Mouse (Mus musculus) splenic B cell, adult 2 months (primary cell): ENCODE data around the gene Cnpy1.

ENCODE experiments used
- DNase-seq: peaks from one replicate; pipeline ENCODE4 v3.0.0-alpha.2; 2011; ENCODE audit warnings: low read depth, low spot score
- H3K27me3 ChIP-seq: 2 replicates; pipeline ENCODE4 v1.6.1; 2012; ENCODE audit warnings: mild to moderate bottlenecking, low read length, moderate library complexity, mixed read lengths; ENCODE audit not compliant: control insufficient read depth, poor library complexity, insufficient read depth, severe bottlenecking
- H3K36me3 ChIP-seq: 2 replicates; pipeline ENCODE4 v1.6.1; 2012; ENCODE audit warnings: mild to moderate bottlenecking, low read length, moderate library complexity, mixed read lengths; ENCODE audit not compliant: control insufficient read depth, poor library complexity, insufficient read depth, severe bottlenecking

The Cnpy1 gene

DNA sequence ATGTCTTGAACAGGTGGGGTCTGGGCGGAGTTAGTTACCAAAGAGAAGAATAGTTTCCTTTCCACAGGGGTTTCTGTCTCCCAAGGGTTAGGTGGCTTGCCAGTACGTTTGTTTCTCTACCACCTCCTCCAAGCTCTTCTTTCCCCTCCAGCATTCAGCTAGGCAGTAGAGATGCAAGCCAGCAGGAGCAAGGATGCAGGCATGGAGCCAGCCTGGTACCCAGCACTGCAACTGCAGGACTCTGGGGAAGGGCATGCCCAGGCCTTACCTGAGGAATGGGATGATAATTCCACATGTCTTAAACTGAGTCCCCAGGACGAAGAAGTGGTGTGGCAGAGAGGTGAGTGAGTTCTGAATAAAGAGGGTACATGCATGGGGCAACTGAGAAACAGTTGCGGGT, 12.2 kb upstream of the Cnpy1 start:
- DNase-seq, result no peak
- Histone ChIP-seq H3K36me3 (no peaks in the 10 kb centered on the region), H3K27me3 (no peaks in the 10 kb centered on the region)

DNA sequence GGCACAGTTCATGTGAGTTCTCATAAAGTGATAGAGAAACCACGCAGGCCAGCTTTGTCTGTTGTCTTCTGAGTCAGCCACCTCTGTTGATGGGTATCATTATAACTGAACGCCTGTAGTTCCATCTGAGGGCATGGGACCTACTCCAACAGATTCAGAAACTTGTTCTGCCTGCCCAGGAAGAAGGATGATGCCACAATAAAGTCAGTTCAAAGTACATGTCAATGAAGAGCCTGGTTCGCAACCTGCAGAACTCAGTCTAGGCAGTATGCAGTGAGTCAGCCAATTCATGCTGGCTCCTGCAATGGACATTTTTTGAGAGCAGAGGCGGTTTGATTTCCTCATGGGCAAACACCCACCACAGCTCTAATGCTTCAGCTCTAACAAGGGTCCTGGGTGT, 7.4 kb upstream of the Cnpy1 start:
- Histone ChIP-seq H3K36me3 (no peaks in the 10 kb centered on the region), H3K27me3 (no peaks in the 10 kb centered on the region)
- no peak for DNase-seq

DNA sequence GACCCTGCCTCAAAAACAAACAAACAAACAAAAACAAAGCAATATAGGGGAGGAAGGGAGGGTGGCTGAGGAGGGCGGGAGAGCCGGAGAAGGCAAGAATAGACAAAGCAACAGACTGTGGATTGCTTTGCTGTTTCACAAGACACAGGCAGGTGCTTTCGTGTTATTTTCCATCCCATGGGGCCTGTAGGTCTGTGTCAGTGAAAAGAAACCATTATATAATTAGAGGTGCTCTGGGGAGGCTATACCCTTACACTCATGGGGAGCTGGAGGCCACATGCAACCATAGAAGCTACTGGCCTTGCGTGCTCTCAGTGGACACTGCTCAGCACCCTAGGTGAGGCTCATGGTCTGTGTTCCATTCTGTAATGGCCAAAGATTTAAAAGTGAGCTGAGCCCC, 6.7 kb upstream of the Cnpy1 start:
- no peak for DNase-seq
- no peaks in the 10 kb centered on the region for H3K36me3 ChIP-seq
- no peaks in the 10 kb centered on the region for H3K27me3 ChIP-seq

- H3K36me3 ChIP-seq, result no peaks in the 10 kb centered on the region
- no peak for DNase-seq
- H3K27me3 ChIP-seq, result no peaks in the 10 kb centered on the region
Observed at GRCm38 (mm10) chr5:28251211-28251764, 5.7 kb upstream of the Cnpy1 start.

- no peaks in the 10 kb centered on the region for H3K36me3 ChIP-seq
- no peak for DNase-seq
- no peaks in the 10 kb centered on the region; the same call in 1 of the 2 replicates for H3K27me3 ChIP-seq
Observed at GRCm38 (mm10) chr5:28250479-28250878, 4.9 kb upstream of the Cnpy1 start.

GRCm38 (mm10) chr5:28245121-28245520, 485 bp downstream of the Cnpy1 start:
- Histone ChIP-seq H3K36me3 (no peaks in the 10 kb centered on the region), H3K27me3 (no peaks in the 10 kb centered on the region; the same call in 1 of the 2 replicates)
- no peak for DNase-seq

- no peak for DNase-seq
- no peaks in the 10 kb centered on the region for H3K36me3 ChIP-seq
- H3K27me3 ChIP-seq, result no peaks in the 10 kb centered on the region; the same call in 1 of the 2 replicates
Observed at GRCm38 (mm10) chr5:28243501-28244177, 2.0 kb downstream of the Cnpy1 start.

DNA sequence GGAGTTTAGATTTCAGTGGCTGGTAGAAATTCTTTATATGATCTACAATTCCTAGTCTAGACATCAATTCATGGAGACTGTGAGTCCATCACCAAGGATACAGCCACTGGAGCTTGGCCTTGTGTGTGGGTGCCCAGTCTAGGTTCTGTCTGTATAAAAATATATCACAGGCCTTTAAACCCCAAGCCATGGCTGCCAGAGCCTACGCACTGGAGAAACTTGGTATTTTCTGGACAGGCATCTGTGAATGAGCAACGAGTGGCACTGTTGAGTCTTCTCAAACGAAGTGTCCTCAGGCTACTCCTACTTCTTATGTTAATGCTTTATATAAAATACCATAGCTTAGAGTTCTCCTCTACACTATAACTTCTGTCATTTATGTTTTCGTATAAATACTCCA, 4.2 kb downstream of the Cnpy1 start:
- Histone ChIP-seq H3K36me3 (no peaks in the 10 kb centered on the region), H3K27me3 (no peaks in the 10 kb centered on the region; the same call in 1 of the 2 replicates)
- DNase-seq, result no peak

DNA sequence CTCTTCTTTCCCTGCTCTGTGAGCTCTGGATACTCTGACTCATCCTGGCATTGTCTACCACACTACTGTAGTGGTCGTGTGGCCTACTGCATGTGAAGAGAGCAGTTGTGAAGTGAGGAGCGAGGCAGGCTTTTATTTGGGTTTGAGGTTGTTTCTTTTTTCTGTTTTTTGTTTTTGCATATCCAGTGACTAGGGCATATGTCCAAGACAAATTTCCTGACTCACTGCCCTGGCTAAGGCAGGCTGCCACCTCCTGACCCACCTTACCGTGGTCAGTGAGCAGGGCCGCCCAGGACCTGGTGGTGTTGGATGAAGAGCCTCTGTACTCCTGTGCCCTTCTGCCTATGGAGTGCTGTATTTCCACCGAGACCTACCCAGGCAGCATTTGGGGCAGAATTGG, 5.8 kb downstream of the Cnpy1 start:
- no peaks in the 10 kb centered on the region for H3K27me3 ChIP-seq
- no peak for DNase-seq
- no peaks in the 10 kb centered on the region for H3K36me3 ChIP-seq

DNA sequence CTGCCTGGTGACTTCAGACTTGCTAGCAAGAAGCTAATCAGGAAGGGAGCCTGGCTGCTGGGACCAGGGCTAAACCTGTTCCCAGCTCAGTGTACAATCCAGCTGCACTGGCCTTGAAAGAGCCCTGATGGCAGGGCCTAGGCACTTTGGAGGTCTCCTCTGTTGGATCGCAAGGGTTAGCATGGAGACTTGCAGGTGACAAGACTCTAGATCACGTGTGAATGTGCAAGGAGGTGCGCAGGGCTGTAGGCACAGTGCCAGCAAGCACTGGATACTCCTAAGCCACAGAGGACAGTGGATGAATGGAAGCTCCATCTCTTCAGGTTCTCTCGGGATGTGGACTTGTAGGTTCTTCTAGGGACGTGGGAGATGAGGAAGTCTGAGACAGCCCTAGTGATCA, 6.7 kb downstream of the Cnpy1 start:
- no peak for DNase-seq
- Histone ChIP-seq H3K36me3 (no peaks in the 10 kb centered on the region), H3K27me3 (no peaks in the 10 kb centered on the region)

GRCm38 (mm10) chr5:28238152-28238551, 7.5 kb downstream of the Cnpy1 start:
- H3K27me3 ChIP-seq, result no peaks in the 10 kb centered on the region
- DNase-seq, result no peak
- no peaks in the 10 kb centered on the region for H3K36me3 ChIP-seq

DNA sequence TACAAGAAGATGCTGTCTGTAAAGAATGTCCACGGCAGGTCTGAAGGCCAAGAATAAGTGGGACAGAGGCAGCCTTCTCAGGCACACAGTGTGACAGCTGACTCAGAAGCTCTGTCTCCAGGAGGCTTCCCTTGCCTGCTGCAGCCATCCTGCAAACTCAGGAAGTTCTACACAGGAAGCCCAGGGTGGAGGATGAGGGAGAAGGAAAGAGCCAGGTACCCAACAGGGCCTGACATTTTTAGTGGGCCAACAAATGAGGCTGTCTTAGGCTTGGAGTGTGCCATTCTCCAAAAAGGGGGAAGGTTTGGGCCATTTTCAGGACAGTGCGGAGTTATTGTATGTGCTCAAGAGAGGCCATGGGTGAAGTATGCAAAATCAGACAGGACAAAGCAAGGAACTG, 7.9 kb downstream of the Cnpy1 start:
- Histone ChIP-seq H3K27me3 (no peaks in the 10 kb centered on the region), H3K36me3 (no peaks in the 10 kb centered on the region)
- DNase-seq, result no peak

- H3K36me3 ChIP-seq, result no peaks in the 10 kb centered on the region
- H3K27me3 ChIP-seq, result no peaks in the 10 kb centered on the region
- DNase-seq, result no peak
Observed at GRCm38 (mm10) chr5:28237055-28237454, 8.6 kb downstream of the Cnpy1 start.

- Histone ChIP-seq H3K27me3 (no peaks in the 10 kb centered on the region), H3K36me3 (no peaks in the 10 kb centered on the region)
- DNase-seq, result no peak
Observed at GRCm38 (mm10) chr5:28236098-28236497, 9.5 kb downstream of the Cnpy1 start.

- DNase-seq, result no peak
- no peaks in the 10 kb centered on the region for H3K27me3 ChIP-seq
- H3K36me3 ChIP-seq, result no peaks in the 10 kb centered on the region
Observed at GRCm38 (mm10) chr5:28232101-28232500, 13.5 kb downstream of the Cnpy1 start.

DNA sequence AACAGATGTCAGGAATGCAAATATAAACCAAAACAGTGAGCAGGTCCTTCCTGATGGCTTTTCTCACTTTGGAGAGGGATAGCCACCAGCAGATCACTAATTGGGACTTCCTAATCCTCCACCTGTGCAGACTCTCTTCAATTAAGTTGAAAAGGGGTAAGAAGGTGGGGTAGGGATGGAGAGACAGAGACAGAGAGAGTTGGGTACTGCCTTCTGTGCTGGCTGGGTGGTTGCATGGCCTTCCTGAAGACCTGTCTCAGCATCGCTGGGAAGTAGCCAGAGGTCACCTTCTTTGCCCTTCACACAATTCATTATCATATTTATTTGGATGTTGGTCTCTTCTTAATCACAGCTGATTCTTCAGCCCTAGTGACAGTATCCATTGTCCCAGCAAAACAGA, 26.0 kb downstream of the Cnpy1 start:
- no peaks in the 10 kb centered on the region for H3K27me3 ChIP-seq
- DNase-seq, result no peak
- no peaks in the 10 kb centered on the region for H3K36me3 ChIP-seq
